Comparison of ENCODE assay signal across 23 mouse cellular contexts in the genomic region with DNA sequence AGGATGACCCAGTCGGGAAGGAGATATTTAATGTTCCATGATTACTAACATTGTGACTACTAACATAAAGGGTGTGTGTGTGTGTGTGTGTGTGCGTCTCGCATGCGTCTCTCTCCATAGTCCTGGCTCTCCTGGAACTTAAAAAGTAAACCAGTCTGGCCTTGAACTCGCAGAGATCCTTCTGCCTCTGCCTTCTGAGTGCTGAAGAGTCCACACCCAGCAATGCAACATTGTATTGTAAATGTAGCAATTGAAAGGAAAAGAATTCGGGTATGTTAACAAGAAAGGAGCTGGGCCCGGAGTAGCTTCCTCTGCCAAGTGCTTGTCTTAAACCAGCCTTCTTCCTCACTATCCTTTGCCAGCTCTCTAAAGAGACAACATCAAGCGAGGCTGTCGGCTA. TPM values are rescaled to one million over a fixed set of nuclear protein-coding genes. Genes with fewer than 3 reads are reported as not detected.
"Had no signal": no experiment of that assay in that cellular context is flagged by ENCODE, and none has a peak within 500 bp of the region (broad histone marks: within the 10 kb centered on the region; RNA-seq: fewer than 3 reads in every experiment).

No protein-coding gene starts in this region.

- DNase-seq: liver, postnatal 0 days; lung, adult 2 months; lung, postnatal 14 days; lung, postnatal 4 days; midbrain, embryonic 14.5 days; retina, postnatal 1 day; right cerebral cortex, adult 18-20 months; right cerebral cortex, postnatal 25 days; right cerebral cortex, postnatal 4 days; spleen, adult 18-20 months; thymus, adult 18-20 months; thymus, postnatal 25 days; thymus, postnatal 4 days had no signal

- H3K9ac ChIP-seq: liver, embryonic 15.5 days; liver, postnatal 0 days; lung, embryonic 15.5 days; midbrain, embryonic 12.5 days; neural tube, embryonic 13.5 days; neural tube, embryonic 15.5 days had no signal

- H3K4me1 ChIP-seq: liver, embryonic 15.5 days; lung, embryonic 15.5 days; midbrain, embryonic 10.5 days; midbrain, embryonic 12.5 days; neural tube, embryonic 13.5 days; neural tube, embryonic 15.5 days had no signal

- H3K4me3 ChIP-seq: liver, embryonic 15.5 days; lung, embryonic 15.5 days; midbrain, embryonic 10.5 days; midbrain, embryonic 12.5 days; myocyte; neural tube, embryonic 13.5 days; neural tube, embryonic 15.5 days had no signal

- H3K36me3 ChIP-seq: liver, embryonic 15.5 days; lung, embryonic 15.5 days; midbrain, embryonic 10.5 days; midbrain, embryonic 12.5 days; neural tube, embryonic 13.5 days; neural tube, embryonic 15.5 days had no signal

- H3K27ac ChIP-seq: liver, embryonic 15.5 days; lung, embryonic 15.5 days; midbrain, embryonic 10.5 days; midbrain, embryonic 12.5 days; neural tube, embryonic 13.5 days; neural tube, embryonic 15.5 days had no signal

- H3K9me3 ChIP-seq: liver, embryonic 15.5 days; lung, embryonic 15.5 days; midbrain, embryonic 10.5 days; midbrain, embryonic 12.5 days; neural tube, embryonic 13.5 days; neural tube, embryonic 15.5 days had no signal

- H3K27me3 ChIP-seq: liver, embryonic 15.5 days; lung, embryonic 15.5 days had no signal

RNA-seq across cellular contexts. Expression of a gene that starts 1.9 kb away (rescaled TPM):
- polyA plus RNA-seq: liver, embryonic 15.5 days; liver, postnatal 0 days; lung, embryonic 15.5 days; lung, postnatal 0 days; midbrain, embryonic 10.5 days; myocyte; neural tube, embryonic 11.5 days; neural tube, embryonic 13.5 days; urinary bladder, adult 2 months had no signal
